Mouse (Mus musculus): ENCODE measurements around the gene Zc3h8. TPM values are rescaled to one million over a fixed set of nuclear protein-coding genes. Genes with fewer than 3 reads are reported as not detected.
A peak's percentile ranks its signal among the peaks of the same experiment; 100 is the strongest.

Zc3h8 gene
- polyA plus RNA-seq, 1 experiment from 2014 or later: 3.0 TPM

DNA sequence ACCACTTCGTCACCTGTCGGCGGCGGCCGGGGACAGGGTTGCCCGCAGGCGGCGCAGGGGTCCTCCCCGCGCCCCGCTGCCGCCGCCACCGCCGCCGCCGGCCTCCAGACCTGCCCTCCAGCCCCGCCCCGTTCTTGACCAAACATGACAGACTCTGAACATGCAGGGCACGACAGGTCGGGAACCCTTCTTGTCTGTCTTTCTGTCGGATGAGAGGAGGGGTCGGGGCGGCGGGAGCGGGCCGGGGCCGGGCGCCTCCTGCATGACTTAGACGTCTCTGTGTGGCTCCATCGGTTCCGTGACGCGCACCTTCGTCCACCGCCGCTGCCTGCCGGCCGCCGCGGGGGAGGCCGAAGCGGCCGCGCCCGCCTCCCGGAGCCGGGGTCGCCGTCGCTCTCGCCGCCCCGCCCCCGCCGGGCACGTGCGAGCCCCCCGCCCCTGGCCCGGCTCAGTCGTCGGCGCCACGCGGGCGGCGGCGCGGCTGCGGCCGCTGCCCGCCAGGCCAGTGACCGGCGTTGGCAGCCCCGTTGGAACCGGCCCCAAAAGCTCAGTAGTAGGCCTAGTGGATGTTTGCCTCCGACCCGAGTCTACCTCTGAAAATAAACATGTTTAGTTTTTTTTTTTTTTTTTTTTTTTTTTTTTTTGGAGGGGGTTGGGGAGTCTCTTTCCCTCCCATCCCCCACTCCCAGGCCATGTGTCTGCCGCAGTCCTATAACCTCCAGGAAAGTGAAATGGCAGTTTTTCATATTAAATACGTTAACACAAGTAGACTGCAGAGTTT is 24.0 kb upstream of the Zc3h8 start, which contains the start of gene Gm10762:
Gene Gm10762 (minus strand): TSS at position 65 of the 781 bp plus-strand sequence.
- Histone ChIP-seq H3K9ac (replicated peaks) (peak within 1 kb of the TSS; percentile 94), H3K4me1 (ENCODE audit: insufficient read depth) (peaks cover 7% of the 10 kb centered on the region; the same call in 1 of the 2 replicates), H3K36me3 (replicated peaks; ENCODE audit: insufficient read depth, low read length) (no peaks in the 10 kb centered on the region), H3K27ac (ENCODE audit: low read depth) (peak within 1 kb of the TSS; percentile 99), H3K4me3 (ENCODE audit: low read depth, low read length) (peak within 1 kb of the TSS; percentile 86), H3K27me3 (ENCODE audit: insufficient read depth, low read length) (no peaks in the 10 kb centered on the region), H3K4me2 (ENCODE audit: low read depth, low read length) (peak within 1 kb of the TSS; percentile 72), H3K9me3 (ENCODE audit: low read length) (no peaks in the 10 kb centered on the region)
- TF ChIP-seq CTCF (IDR thresholded peaks at IDR 0.05; ENCODE audit: low read depth): no peak
- TF ChIP-seq EP300 (IDR thresholded peaks at IDR 0.05; ENCODE audit: low read depth): no peak
- peak; percentile 77 for ATAC-seq
- peak; percentile 87 for DNase-seq
- WGBS (ENCODE audit: insufficient replicate concordance): under 1% methylated on average over 62 of the region's 80 CpGs

DNA sequence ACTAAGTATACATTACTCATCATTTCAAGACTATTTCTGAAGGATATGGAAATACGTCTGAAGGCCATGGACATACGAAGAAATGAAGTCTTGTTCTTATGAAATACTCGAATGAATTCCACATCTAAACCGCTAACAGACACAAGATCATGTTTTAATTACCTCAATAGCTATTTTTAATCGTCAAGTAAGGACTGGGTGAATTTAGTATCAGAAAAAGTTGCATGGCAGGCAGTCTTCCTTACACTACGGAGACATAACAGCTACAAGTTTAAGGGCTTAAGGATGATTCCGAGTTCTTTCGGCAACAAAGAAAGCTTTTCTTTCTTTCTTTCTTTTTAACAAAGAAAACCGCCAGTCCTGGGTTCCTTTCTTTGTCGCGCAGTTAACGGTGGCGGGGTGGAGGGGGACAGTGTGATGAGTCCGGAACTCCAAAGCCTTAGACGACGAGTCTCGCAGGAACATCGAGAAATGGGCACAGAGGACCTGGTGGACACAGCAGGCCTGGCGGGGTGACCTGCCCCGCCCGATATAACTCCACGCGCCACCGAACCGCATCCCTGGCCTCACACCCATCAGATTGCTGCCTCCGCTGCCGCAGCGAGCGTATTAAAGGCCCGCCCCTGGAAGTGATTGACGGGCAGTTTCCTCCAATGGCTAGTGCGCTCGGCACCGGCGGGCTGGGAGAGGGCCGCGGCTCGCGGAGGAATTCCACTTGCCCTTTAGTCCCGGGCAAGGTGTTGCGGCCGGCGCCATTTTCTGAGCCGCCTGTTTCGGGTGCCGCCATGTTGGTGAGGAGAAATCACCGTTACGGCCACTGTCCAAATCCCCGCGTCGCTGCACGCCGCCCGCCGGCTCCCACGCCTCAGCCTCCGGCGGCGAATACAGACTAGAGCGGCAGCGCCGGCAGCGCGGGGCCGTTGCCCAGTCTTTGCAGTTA is 23.0 kb upstream of the Zc3h8 start, which contains the start of gene Zc3h6:
Gene Zc3h6 (plus strand): TSS at position 762 of the 940 bp plus-strand sequence.
- H3K9me3 ChIP-seq (ENCODE audit: low read length): no peaks in the 10 kb centered on the region
- under 1% methylated on average over 65 of the region's 65 CpGs for WGBS (ENCODE audit: insufficient replicate concordance)
- no peaks in the 10 kb centered on the region for H3K36me3 ChIP-seq (replicated peaks; ENCODE audit: insufficient read depth, low read length)
- H3K27me3 ChIP-seq (ENCODE audit: insufficient read depth, low read length): no peaks in the 10 kb centered on the region
- H3K27ac ChIP-seq (ENCODE audit: low read depth): peak within 1 kb of the TSS; percentile 99
- TF ChIP-seq EP300 (IDR thresholded peaks at IDR 0.05; ENCODE audit: low read depth) (peak; percentile 47; the same call in 1 of the 2 replicates), CTCF (IDR thresholded peaks at IDR 0.05; ENCODE audit: low read depth) (no peak)
- H3K4me3 ChIP-seq (ENCODE audit: low read depth, low read length): peak within 1 kb of the TSS; percentile 86
- DNase-seq (peak; percentile 99), ATAC-seq (peak; percentile 97)
- H3K4me2 ChIP-seq (ENCODE audit: low read depth, low read length): peak within 1 kb of the TSS; percentile 72
- H3K4me1 ChIP-seq (ENCODE audit: insufficient read depth): peaks cover 5% of the 10 kb centered on the region; the same call in 1 of the 2 replicates
- peak within 1 kb of the TSS; percentile 94 for H3K9ac ChIP-seq (replicated peaks)

DNA sequence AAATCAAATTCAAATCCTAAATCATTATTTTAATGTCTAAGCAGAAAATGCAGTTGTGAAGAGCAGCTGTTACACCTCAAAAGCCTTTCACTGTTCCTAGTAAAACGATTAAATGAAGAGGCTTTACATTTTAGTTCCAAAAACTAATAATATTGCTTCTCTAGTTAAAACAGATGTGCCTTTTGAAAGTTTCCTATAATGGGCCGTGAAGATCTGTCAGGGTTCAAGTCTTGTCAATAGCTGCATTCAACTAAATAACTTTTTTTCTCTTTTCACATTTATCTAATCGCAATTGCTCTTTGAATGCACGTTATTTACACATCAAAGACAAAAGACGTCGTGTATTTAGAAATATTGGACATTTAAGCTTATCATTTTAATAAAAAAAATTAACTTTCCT is 22.4 kb upstream of the Zc3h8 start:
- Histone ChIP-seq H3K27me3 (ENCODE audit: insufficient read depth, low read length) (no peaks in the 10 kb centered on the region), H3K4me1 (ENCODE audit: insufficient read depth) (peaks cover 5% of the 10 kb centered on the region; the same call in 1 of the 2 replicates), H3K9ac (replicated peaks) (0 out of 2 replicates have a peak overlapping the region, but pooled peaks have one; percentile 32), H3K9me3 (ENCODE audit: low read length) (no peaks in the 10 kb centered on the region), H3K4me2 (ENCODE audit: low read depth, low read length) (peak overlapping the region; percentile 72), H3K4me3 (ENCODE audit: low read depth, low read length) (peak overlapping the region; percentile 86), H3K27ac (ENCODE audit: low read depth) (peak overlapping the region; percentile 99), H3K36me3 (replicated peaks; ENCODE audit: insufficient read depth, low read length) (no peaks in the 10 kb centered on the region)
- ATAC-seq: no peak
- TF ChIP-seq EP300 (IDR thresholded peaks at IDR 0.05; ENCODE audit: low read depth) (no peak), CTCF (IDR thresholded peaks at IDR 0.05; ENCODE audit: low read depth) (no peak)
- WGBS (ENCODE audit: insufficient replicate concordance): 25% methylated on average over 6 of the region's 6 CpGs
- no peak for DNase-seq

DNA sequence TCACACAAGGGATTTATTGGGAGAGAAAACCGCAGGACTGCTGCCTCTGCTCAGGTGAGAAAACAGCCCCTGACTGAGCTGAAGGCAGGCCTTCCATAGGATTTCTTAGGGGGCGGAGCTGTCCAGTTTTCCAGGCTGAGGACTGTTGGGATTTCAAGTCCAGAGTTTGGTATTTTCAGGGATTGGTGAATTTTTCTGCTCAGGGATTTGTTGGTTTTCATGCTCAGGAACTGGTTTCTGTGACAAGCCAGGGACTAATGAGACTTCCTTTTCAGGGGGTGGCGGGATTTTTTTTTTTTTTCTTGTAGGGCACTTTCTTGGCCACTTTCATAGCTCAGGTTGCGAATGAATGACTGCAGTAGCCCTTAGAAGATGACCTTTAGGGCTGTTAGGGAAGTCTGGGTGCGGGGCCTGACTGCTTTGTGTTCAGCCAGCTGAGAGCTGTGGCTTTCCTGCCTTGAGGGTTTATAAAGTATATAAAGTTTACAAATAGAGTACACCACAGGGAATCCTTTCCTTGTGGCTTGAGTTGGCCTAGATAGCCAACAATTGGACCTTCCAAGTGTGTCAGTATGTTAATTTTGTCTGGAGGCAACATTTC is 21.7 kb upstream of the Zc3h8 start:
- Histone ChIP-seq H3K9ac (replicated peaks) (no peak overlapping the region), H3K4me3 (ENCODE audit: low read depth, low read length) (no peak overlapping the region), H3K9me3 (ENCODE audit: low read length) (no peaks in the 10 kb centered on the region), H3K36me3 (replicated peaks; ENCODE audit: insufficient read depth, low read length) (no peaks in the 10 kb centered on the region), H3K4me1 (ENCODE audit: insufficient read depth) (peaks cover 5% of the 10 kb centered on the region; the same call in 1 of the 2 replicates), H3K27me3 (ENCODE audit: insufficient read depth, low read length) (no peaks in the 10 kb centered on the region), H3K27ac (ENCODE audit: low read depth) (0 out of 2 replicates have a peak overlapping the region, but pooled peaks have one; percentile 99), H3K4me2 (ENCODE audit: low read depth, low read length) (no peak overlapping the region)
- WGBS (ENCODE audit: insufficient replicate concordance): 67% methylated on average over 5 of the region's 5 CpGs
- ATAC-seq: no peak
- no peak for TF ChIP-seq CTCF (IDR thresholded peaks at IDR 0.05; ENCODE audit: low read depth)
- no peak for DNase-seq

GRCm38 (mm10) chr2:128954186-128954585 is 10.3 kb upstream of the Zc3h8 start:
- TF ChIP-seq CTCF (IDR thresholded peaks at IDR 0.05; ENCODE audit: low read depth) (no peak), EP300 (IDR thresholded peaks at IDR 0.05; ENCODE audit: low read depth) (no peak)

More at GRCm38 (mm10) chr2:128954186-128954585, 10.3 kb upstream of the Zc3h8 start:
- Histone ChIP-seq H3K27me3 (ENCODE audit: insufficient read depth, low read length) (no peaks in the 10 kb centered on the region), H3K4me2 (ENCODE audit: low read depth, low read length) (no peak overlapping the region), H3K27ac (ENCODE audit: low read depth) (no peak overlapping the region), H3K9ac (replicated peaks) (no peak overlapping the region), H3K4me1 (ENCODE audit: insufficient read depth) (no peaks in the 10 kb centered on the region), H3K9me3 (ENCODE audit: low read length) (no peaks in the 10 kb centered on the region), H3K4me3 (ENCODE audit: low read depth, low read length) (no peak overlapping the region), H3K36me3 (replicated peaks; ENCODE audit: insufficient read depth, low read length) (no peaks in the 10 kb centered on the region)
- ATAC-seq (no peak), DNase-seq (no peak)
